Mouse (Mus musculus): Measurements from ENCODE around the gene Ctnnd2. TPM values are rescaled to one million over a fixed set of nuclear protein-coding genes. Genes with fewer than 3 reads are reported as not detected.

The Ctnnd2 gene
- polyA plus RNA-seq, 1 experiment from 2014 or later = 5.8 TPM

DNA sequence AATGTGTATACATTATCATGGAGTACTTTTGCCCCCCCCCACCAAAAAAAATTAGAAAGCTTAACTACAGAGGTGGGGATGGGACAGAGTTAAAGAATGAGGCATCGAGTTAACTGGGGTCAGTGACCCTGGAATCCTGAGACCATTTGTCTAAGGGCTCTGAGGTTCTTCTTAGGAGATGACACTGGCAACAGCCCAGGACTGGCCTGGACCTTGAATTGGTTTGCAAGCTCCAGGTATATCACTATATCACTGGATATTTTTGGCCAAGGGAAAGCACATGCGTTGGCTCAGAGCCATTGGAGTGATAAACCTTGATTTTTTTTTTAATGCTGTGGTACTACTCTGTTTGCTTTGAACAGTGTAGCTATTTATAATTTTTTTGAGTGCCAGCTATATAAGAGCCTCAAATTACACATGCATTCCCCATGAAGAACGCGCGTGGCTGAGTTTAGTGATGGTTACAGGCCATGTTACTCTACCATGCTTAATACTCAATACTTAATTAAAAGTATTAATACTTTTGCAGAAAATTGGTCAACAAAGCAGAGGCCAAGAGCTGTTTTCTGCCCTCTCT is 291.2 kb downstream of the Ctnnd2 start:
- no peak for ATAC-seq (ENCODE audit: insufficient number of reproducible peaks, low FRiP score, low TSS enrichment, low read depth)
- H3K4me1 ChIP-seq = no peaks in the 10 kb centered on the region
- H3K27me3 ChIP-seq = no peaks in the 10 kb centered on the region
- no peak overlapping the region for H3K4me3 ChIP-seq (replicated peaks)
- 70% methylated on average over 5 of the region's 5 CpGs for WGBS
- H3K9ac ChIP-seq = no peak overlapping the region
- no peak overlapping the region for H3K4me2 ChIP-seq (replicated peaks)
- no peak overlapping the region for H3K27ac ChIP-seq (replicated peaks)
- no peaks in the 10 kb centered on the region for H3K36me3 ChIP-seq
- H3K9me3 ChIP-seq (replicated peaks) = no peaks in the 10 kb centered on the region

DNA sequence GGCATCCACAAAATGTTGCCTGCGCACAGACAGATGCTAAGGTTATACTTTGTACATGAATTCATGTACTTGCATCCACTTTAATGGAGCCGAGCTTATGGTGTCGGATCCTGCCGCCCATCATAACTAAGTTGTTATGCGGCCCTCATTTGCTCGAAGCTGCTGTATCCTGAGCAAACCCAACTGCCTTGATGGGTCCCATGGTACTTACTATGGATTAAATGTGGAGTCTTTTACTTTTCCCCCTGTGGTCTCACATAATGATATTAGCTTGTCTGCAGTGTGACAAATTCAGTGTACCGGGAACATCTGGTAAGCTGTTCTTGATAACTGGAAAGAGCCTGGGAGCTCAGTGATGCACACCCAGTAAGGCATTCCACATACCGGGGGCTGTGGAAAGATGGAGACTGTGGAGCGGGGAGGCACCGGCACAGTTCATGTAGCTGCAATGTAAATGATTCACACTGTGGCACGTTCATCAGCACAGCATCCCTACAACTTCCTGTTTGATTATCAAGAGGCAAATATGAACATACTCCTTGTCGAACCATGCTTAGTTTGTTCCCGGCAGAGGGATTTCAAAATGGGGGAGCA is 294.7 kb downstream of the Ctnnd2 start:
- Histone ChIP-seq H3K27ac (replicated peaks) (no peak overlapping the region), H3K27me3 (no peaks in the 10 kb centered on the region), H3K36me3 (no peaks in the 10 kb centered on the region), H3K9me3 (replicated peaks) (no peaks in the 10 kb centered on the region), H3K4me3 (replicated peaks) (no peak overlapping the region), H3K4me2 (replicated peaks) (no peak overlapping the region), H3K9ac (no peak overlapping the region), H3K4me1 (no peaks in the 10 kb centered on the region)
- ATAC-seq (ENCODE audit: insufficient number of reproducible peaks, low FRiP score, low TSS enrichment, low read depth) = no peak
- WGBS = 61% methylated on average over 13 of the region's 13 CpGs

DNA sequence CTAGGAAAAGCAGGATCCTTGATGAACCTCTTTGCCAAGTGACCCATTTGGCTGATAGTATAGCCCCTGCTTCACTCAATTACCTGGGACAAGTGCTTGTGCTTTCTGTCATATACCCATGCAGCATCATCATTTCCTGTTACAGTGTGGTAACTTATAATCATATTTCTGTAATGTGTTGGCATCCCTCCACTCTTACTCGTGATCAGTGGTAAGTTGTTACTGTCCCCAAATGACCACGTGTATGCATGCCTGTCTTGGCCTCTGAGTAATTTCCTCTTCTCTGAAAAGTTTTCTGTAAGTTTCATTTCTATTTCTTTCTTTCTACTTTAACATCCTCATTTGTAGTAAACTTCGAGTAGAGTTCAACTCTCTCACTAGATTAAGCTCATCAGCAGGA is 296.4 kb downstream of the Ctnnd2 start:
- Histone ChIP-seq H3K9me3 (replicated peaks) (no peaks in the 10 kb centered on the region), H3K4me1 (no peaks in the 10 kb centered on the region), H3K27ac (replicated peaks) (no peak overlapping the region), H3K9ac (no peak overlapping the region), H3K27me3 (no peaks in the 10 kb centered on the region), H3K36me3 (no peaks in the 10 kb centered on the region), H3K4me3 (replicated peaks) (no peak overlapping the region), H3K4me2 (replicated peaks) (no peak overlapping the region)
- no peak for ATAC-seq (ENCODE audit: insufficient number of reproducible peaks, low FRiP score, low TSS enrichment, low read depth)
- 73% methylated on average over 3 of the region's 3 CpGs for WGBS

DNA sequence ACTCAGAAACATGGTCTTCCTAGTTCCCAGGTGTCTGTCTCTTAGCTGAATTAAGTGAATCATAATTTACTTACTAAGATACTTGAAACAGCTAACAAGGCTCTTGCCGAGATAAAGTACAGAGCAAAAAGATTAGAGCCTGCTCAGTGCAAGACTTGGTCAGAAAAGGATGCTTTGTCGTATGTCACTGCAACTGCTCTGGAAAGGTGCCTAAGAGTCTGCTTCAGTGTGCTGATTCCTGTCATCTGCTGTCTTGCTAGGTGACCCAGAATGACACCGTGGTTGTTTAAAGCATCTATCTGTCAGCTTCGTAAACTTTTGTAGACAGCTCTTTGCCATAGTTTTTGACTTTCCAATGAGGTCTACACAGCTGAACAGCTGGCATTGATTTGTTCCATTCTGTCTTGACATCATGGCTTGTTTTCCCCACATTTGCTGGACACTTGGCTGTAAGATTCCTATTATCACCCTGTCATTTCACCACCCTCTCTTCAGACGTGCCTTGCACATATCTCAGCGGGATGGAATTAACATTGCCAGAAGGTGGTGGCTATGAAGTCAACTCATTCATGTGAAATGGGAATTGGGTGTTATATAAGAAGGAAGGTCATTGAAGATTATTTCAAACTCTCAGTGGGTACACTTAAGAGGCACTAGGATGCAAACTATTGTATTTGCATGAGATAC is 299.0 kb downstream of the Ctnnd2 start:
- no peaks in the 10 kb centered on the region for H3K9me3 ChIP-seq (replicated peaks)
- H3K4me1 ChIP-seq = no peaks in the 10 kb centered on the region
- H3K4me3 ChIP-seq (replicated peaks) = no peak overlapping the region
- no peaks in the 10 kb centered on the region for H3K27me3 ChIP-seq
- WGBS = 63% methylated on average over 6 of the region's 6 CpGs
- no peak for ATAC-seq (ENCODE audit: insufficient number of reproducible peaks, low FRiP score, low TSS enrichment, low read depth)
- no peak overlapping the region for H3K9ac ChIP-seq
- H3K36me3 ChIP-seq = no peaks in the 10 kb centered on the region
- no peak overlapping the region for H3K27ac ChIP-seq (replicated peaks)
- H3K4me2 ChIP-seq (replicated peaks) = no peak overlapping the region

DNA sequence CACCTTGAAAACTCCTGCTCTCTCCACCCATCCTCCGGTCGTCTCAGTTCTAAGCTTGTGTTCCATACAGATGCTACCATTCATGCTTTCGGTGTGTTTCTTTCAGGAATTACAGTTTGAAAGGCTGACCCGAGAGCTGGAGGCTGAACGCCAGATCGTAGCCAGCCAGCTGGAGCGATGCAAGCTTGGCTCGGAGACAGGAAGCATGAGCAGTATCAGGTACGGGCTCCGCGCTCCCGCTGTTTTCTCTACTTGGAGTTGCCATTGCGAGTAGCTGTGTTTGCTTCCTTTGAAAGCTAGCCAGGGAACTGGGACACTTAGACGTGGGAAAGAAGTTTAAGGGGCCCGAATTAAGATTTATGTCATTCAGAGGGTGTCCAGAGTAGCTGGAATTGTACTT is 308.3 kb downstream of the Ctnnd2 start:
- no peak overlapping the region for H3K27ac ChIP-seq (replicated peaks)
- H3K4me2 ChIP-seq (replicated peaks) = no peak overlapping the region
- H3K27me3 ChIP-seq = no peaks in the 10 kb centered on the region
- no peak for ATAC-seq (ENCODE audit: insufficient number of reproducible peaks, low FRiP score, low TSS enrichment, low read depth)
- no peaks in the 10 kb centered on the region for H3K9me3 ChIP-seq (replicated peaks)
- no peaks in the 10 kb centered on the region for H3K4me1 ChIP-seq
- 72% methylated on average over 15 of the region's 15 CpGs for WGBS
- H3K4me3 ChIP-seq (replicated peaks) = no peak overlapping the region
- no peak overlapping the region for H3K9ac ChIP-seq
- no peaks in the 10 kb centered on the region for H3K36me3 ChIP-seq

DNA sequence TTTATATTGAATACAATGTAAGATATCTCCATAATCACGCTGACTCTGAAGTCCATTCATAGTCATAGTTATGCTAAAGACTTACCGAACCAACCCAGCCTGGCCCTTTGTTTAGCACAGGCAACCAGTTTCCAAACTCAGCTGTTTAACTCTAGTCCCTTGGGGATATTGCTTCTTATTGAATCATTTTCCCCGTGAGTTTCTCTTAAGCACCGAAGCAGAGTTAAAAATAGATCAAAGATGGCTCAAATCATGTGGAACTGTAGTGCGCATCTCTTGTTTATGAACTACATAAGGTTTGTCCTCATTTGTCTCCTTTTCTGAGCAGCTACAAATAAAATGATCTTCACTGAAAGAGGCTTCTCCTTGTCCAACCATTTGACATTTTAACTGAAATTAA is 334.1 kb downstream of the Ctnnd2 start:
- Histone ChIP-seq H3K27ac (replicated peaks) (no peak overlapping the region), H3K4me1 (no peaks in the 10 kb centered on the region), H3K4me2 (replicated peaks) (no peak overlapping the region), H3K36me3 (no peaks in the 10 kb centered on the region), H3K4me3 (replicated peaks) (no peak overlapping the region), H3K27me3 (no peaks in the 10 kb centered on the region), H3K9ac (no peak overlapping the region), H3K9me3 (replicated peaks) (no peaks in the 10 kb centered on the region)
- ATAC-seq (ENCODE audit: insufficient number of reproducible peaks, low FRiP score, low TSS enrichment, low read depth) = no peak
- WGBS = 51% methylated on average over 5 of the region's 5 CpGs

DNA sequence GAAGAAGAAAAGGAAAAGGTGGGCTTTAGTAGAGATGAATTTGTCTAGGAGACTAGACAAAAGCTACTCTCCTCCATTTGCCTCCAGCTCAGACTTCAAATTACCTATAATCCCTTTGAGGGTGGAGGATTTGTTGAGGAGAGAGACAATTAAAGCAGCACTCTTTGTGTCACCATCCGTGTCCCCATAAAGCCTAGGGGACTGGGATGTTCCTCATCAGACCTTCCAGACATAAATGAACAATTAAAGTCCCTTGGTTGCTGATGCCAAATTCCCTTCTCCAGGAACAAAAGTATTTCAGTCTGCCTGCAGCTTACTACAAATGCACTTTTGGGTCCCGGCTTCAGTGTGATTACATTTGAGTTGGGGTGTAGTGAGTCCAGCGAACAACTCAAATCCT is 340.1 kb downstream of the Ctnnd2 start:
- Histone ChIP-seq H3K36me3 (no peaks in the 10 kb centered on the region), H3K9me3 (replicated peaks) (no peaks in the 10 kb centered on the region), H3K4me2 (replicated peaks) (no peak overlapping the region), H3K4me1 (no peaks in the 10 kb centered on the region), H3K27me3 (no peaks in the 10 kb centered on the region), H3K4me3 (replicated peaks) (no peak overlapping the region), H3K27ac (replicated peaks) (no peak overlapping the region), H3K9ac (no peak overlapping the region)
- no peak for ATAC-seq (ENCODE audit: insufficient number of reproducible peaks, low FRiP score, low TSS enrichment, low read depth)
- 43% methylated on average over 3 of the region's 3 CpGs for WGBS

DNA sequence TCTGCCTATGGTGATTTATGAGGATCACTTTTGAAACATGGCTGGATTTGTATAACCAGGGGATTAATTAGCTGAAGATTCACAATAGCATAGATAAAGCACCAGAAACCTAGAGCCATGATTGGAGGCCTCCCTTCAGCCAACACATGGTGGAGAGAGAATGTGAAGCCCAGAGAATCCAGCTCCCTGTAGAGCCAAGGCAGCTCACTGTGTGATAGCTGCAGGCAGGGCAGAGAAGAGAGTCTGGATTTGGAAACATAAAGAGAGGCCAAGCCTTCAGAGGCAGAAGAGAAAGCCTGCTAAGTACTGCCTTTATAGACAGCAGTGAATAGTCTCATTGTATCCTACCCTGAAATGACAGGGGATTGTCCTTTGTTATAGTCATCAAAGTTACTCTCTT is 340.7 kb downstream of the Ctnnd2 start:
- Histone ChIP-seq H3K4me2 (replicated peaks) (no peak overlapping the region), H3K9ac (no peak overlapping the region), H3K36me3 (no peaks in the 10 kb centered on the region), H3K4me1 (no peaks in the 10 kb centered on the region), H3K27me3 (no peaks in the 10 kb centered on the region), H3K4me3 (replicated peaks) (no peak overlapping the region), H3K27ac (replicated peaks) (no peak overlapping the region), H3K9me3 (replicated peaks) (no peaks in the 10 kb centered on the region)
- ATAC-seq (ENCODE audit: insufficient number of reproducible peaks, low FRiP score, low TSS enrichment, low read depth) = no peak

DNA sequence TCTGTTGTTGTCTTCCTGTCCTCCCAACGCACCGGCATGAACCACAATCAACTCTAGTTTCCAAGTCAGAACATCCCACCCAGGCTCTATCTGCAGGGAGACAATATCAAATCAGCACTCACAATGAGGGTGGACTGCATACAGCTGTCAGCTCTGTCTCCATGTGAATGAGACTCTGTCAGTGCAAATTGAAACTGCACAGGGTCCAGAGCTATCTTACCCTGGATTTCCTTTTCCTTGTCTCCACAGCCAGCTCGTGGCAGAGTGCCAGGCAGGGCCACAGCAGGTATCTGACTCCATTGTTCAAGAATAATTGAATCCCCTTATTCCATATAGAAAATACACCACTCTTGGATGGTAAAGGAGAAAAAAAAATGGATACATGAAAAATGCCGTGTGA is 343.0 kb downstream of the Ctnnd2 start:
- no peak for ATAC-seq (ENCODE audit: insufficient number of reproducible peaks, low FRiP score, low TSS enrichment, low read depth)
- Histone ChIP-seq H3K27me3 (no peaks in the 10 kb centered on the region), H3K4me2 (replicated peaks) (no peak overlapping the region), H3K36me3 (no peaks in the 10 kb centered on the region), H3K4me1 (no peaks in the 10 kb centered on the region), H3K9me3 (replicated peaks) (no peaks in the 10 kb centered on the region), H3K4me3 (replicated peaks) (no peak overlapping the region), H3K27ac (replicated peaks) (no peak overlapping the region), H3K9ac (no peak overlapping the region)
- WGBS = 75% methylated on average over 4 of the region's 4 CpGs

DNA sequence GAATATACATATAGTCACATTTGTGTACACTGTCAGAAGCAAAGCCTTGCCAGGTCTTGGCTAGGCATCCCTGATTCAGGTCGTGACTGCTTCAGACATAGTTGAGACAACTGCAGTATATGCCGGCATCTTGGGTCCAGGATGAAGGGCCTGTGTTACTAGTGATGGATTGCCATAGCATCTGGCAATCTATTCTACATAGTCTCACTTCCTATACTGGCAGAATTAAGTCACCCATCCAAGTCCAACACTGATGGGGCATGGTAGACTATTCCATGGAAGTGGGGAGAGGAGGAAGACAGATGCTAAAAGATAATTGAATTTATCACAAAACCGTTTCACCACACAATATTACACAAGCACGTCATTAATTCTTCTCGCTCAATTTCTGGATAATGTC is 369.1 kb downstream of the Ctnnd2 start:
- WGBS = 88% methylated on average over 5 of the region's 5 CpGs
- Histone ChIP-seq H3K4me2 (replicated peaks) (no peak overlapping the region), H3K4me3 (replicated peaks) (no peak overlapping the region), H3K27ac (replicated peaks) (no peak overlapping the region), H3K4me1 (no peaks in the 10 kb centered on the region), H3K27me3 (no peaks in the 10 kb centered on the region), H3K9me3 (replicated peaks) (no peaks in the 10 kb centered on the region), H3K9ac (no peak overlapping the region), H3K36me3 (no peaks in the 10 kb centered on the region)
- ATAC-seq (ENCODE audit: insufficient number of reproducible peaks, low FRiP score, low TSS enrichment, low read depth) = no peak

DNA sequence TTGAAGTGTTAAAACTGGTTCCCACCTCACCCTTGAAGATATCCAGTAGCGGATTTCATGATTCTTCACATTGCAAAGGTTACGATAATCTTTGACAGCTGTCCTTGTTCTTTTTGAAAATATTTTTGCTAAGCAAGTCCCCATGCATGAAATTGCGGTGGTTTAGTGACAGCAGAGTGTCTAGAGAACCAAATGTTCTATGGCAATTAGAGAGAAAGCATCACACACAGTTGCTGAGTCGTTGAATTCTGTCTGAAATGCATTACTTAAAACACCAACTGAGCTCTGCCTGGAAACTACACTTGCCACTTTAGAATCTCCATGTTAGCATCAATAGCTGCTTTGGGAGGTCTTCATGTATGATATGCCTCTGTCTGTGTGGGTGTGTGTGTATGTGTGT is 375.9 kb downstream of the Ctnnd2 start:
- 58% methylated on average over 4 of the region's 4 CpGs for WGBS
- no peak for ATAC-seq (ENCODE audit: insufficient number of reproducible peaks, low FRiP score, low TSS enrichment, low read depth)
- no peak overlapping the region for H3K4me3 ChIP-seq (replicated peaks)
- no peak overlapping the region for H3K27ac ChIP-seq (replicated peaks)
- H3K36me3 ChIP-seq = no peaks in the 10 kb centered on the region
- H3K9ac ChIP-seq = no peak overlapping the region
- H3K9me3 ChIP-seq (replicated peaks) = no peaks in the 10 kb centered on the region
- H3K27me3 ChIP-seq = no peaks in the 10 kb centered on the region
- H3K4me1 ChIP-seq = no peaks in the 10 kb centered on the region
- no peak overlapping the region for H3K4me2 ChIP-seq (replicated peaks)

DNA sequence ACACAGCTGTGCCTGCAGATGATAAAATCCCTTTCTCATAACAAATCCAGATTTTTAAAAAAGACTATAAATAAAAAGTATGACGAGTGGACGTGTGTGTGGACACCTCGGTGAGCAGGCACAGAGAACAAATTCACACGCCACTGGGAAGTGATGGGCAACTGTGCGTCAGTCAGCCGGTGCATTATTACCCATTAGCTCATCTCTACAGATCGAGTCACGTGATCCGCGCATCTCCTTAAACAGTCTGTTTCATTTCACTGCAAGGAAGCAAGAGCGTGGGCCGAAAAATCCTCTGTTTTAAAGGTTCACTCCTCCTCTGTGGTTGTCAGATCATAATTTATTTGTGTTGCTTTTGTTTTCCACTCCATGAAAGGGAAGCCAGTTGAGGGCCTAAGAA is 378.6 kb downstream of the Ctnnd2 start:
- H3K4me1 ChIP-seq = no peaks in the 10 kb centered on the region
- no peak for ATAC-seq (ENCODE audit: insufficient number of reproducible peaks, low FRiP score, low TSS enrichment, low read depth)
- no peak overlapping the region for H3K9ac ChIP-seq
- no peaks in the 10 kb centered on the region for H3K9me3 ChIP-seq (replicated peaks)
- H3K27me3 ChIP-seq = no peaks in the 10 kb centered on the region
- no peak overlapping the region for H3K4me3 ChIP-seq (replicated peaks)
- H3K4me2 ChIP-seq (replicated peaks) = no peak overlapping the region
- no peaks in the 10 kb centered on the region for H3K36me3 ChIP-seq
- WGBS = 91% methylated on average over 12 of the region's 12 CpGs
- no peak overlapping the region for H3K27ac ChIP-seq (replicated peaks)
